Mouse (Mus musculus) cerebellum, postnatal 36 days (tissue): ENCODE measurements at regions not wholly inside any gene's neighbourhood (a gene's known extent, or its start where the extent isn't known, plus 50 kb on each side); places are given as distances from the start of the nearest gene placed in this dataset.
A peak's percentile ranks its signal among the peaks of the same experiment; 100 is the strongest.

ENCODE experiments used
- DNase-seq, 2 experiments: peaks; one replicate each; pipeline ENCODE4 v3.0.0; 2021 to 2022; ENCODE audit warnings: mixed read lengths in 2 of 2

DNA sequence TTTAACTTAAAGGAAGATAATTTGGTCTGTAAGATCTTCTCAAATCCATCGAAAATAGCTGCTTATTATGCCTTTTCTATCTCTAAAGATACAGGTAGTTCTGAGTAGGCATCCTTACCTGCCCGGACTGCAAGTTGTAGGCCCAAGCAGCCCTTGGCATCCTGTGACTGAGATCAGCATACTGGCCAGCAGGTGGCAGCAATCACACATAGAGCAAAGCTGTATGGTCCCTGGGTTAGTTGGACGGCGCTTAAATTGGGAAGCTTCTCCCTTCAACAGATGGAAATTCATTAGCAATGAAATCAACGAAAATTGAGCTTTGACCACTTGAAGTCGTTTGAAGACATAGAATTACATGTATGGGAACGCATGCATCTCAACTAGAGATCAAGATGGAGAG, 61.0 kb downstream of the Ccng2 start:
- peak; percentile 74 to 79 for DNase-seq

DNA sequence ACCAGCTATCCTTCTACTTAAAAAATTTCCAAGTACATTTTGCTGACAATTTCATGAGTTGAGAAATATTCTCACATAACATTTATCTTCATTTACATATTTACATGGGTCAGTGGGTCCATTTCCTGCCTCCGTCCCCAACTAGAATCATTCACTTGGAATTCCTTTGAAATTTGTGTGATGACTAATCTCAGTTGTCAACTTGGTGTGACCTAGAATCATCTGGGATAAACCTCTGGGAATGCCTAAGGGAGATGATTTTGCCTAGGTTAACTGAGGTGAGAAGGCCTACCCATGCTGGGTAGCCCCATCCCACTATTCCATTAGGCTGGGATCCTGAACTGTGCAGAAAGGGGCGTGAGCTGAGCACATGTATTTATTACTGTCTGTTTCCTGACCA, 63.8 kb downstream of the Ccng2 start:
- DNase-seq, result no peak

GRCm38 (mm10) chr5:93353101-93353500, 86.0 kb downstream of the Ccng2 start:
- no peak for DNase-seq
